Mouse (Mus musculus) spleen, postnatal 14 days (tissue): Measurements from ENCODE around the gene Mrpl55.
A peak's percentile ranks its signal among the peaks of the same experiment; 100 is the strongest.

Experiments used
- DNase-seq, 2 experiments: peaks; one replicate each; pipeline ENCODE4 v3.0.0; 2021 to 2022; ENCODE audit warnings: low spot score in 2 of 2

Gene Mrpl55

GRCm38 (mm10) chr11:59202081-59202995, at the start of gene Mrpl55:
Gene Mrpl55, plus strand, starts transcription at chr11:59202486.
- DNase-seq = peak; percentile 87 to 95

- DNase-seq = no peak
Measured at GRCm38 (mm10) chr11:59154220-59154619, 48.1 kb upstream of the Mrpl55 start.

GRCm38 (mm10) chr11:59155900-59156299, 46.4 kb upstream of the Mrpl55 start:
- no peak for DNase-seq

- DNase-seq = no peak
Measured at GRCm38 (mm10) chr11:59159099-59159498, 43.2 kb upstream of the Mrpl55 start.

DNA sequence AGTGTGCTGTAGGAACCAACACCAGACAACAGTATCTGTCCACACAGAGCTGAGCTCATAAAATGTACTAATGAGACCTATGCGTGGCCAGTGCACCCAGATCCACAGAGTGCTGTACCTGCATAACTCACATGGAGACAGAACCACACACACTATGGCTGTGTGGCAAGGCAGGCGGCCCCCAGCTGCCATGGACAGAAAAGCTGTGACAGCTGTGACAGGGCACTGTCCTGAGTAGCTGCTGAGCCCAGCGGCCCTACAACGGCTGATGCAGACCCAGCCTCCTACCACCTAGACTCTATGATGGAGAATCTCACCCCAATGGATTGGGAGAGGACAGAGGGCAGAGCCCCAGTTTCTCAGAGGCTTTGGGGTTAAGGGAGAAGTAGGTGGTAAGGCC, 42.7 kb upstream of the Mrpl55 start:
- DNase-seq = no peak

DNA sequence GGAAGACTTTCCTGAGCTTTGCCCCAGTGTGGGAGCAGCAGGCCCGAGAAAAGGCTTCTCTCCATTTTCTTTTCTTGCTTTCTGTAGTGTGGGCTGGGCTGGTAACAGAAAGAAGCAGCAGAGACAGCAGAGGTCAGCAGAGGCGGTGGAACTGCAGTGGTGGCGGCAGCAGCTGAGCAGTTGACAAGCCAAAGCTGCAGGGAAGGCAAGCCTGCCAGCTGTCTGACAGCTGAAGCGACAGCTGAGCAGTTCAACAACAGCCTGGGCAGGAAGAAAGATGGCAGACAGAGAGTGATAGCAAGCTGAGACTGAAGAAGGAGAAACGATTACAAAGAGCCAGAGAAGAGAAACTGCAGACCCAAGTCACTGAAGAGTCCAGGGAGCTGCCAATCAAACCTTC, 40.9 kb upstream of the Mrpl55 start:
- no peak for DNase-seq

- DNase-seq = no peak
Measured at GRCm38 (mm10) chr11:59162443-59163254, 39.6 kb upstream of the Mrpl55 start.

DNA sequence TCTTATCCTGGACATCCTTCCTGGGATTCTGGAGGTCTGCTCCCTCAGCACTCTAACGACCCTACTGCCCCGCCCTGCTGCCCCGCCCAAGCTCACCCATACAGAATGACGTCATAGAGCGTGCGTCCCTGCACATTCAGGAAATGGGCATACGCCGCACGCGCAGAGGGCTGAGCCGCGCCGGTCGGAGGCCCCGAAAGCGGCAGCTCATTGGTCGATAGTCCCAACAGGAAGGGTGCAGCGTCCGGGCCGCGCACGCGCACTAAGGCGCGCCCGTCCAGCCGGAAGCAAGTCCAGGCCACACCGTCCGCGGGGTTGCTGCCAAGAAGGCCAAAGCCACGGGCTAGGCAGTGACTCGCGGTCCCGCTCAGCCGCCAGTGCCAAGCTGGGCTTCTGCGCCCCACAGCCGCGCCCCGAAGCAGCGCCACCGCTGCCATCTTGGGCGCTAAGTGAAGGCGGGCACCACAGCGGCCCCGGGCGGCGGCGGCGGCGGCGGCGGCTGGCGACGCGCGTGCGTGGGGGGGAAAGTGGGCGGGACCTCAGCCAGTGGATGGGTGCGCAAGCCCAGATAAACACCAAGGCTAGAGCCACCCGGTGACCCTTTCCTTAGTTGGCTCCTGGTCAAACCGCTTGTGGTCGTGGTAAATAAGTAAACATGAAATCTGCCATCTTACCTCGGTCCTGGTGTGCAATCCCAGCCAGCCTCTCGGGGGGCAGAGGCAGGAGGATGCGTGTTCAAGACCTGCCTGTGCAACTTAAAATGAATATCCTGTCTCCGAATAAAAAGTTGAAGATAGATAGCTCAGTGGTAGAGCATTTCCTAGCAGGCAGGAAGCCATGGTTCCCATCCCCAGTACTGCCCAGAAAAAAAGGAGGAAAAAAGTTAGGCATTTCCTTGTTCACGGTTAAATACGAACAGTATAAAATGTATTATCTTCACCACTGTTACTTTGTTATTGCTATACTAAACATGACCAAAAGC, 38.7 kb upstream of the Mrpl55 start, which contains the start of gene Iba57:
Gene Iba57, minus strand, starts transcription at position 485 of the 982 bp plus-strand sequence.
- DNase-seq = peak; percentile 92 to 94

GRCm38 (mm10) chr11:59164384-59164783, 37.9 kb upstream of the Mrpl55 start:
- peak; percentile 65 to 68 for DNase-seq

DNA sequence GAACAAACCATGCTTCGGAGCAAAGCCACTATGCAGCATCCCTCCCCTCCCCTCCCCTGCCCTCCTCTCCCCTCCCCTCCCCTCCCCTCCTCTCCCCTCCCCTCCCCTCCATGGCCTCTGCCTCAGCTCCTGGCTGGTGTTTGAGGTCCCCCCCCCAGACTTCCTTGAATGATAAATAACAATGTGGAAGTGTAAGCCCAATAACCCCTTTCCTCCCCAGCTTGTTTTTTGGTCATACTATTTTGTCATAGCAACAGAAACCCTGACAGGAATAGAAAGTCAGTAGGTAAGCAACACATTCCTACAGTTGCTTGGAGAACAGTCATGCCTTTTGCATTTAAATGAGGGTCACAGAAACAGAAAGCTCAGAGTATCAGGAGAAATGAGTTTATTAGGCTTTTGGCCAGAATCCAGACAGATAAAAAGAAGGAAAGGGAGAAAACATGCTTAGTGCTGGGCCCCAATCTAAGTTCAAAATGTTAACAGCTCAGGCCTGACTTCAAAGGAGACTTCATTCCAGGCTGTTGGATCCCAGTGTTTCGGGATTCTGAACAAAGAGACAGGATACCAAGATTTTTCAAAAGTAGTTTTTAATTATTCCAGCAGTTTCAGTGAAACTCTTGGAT, 36.6 kb upstream of the Mrpl55 start:
- DNase-seq = no peak

DNA sequence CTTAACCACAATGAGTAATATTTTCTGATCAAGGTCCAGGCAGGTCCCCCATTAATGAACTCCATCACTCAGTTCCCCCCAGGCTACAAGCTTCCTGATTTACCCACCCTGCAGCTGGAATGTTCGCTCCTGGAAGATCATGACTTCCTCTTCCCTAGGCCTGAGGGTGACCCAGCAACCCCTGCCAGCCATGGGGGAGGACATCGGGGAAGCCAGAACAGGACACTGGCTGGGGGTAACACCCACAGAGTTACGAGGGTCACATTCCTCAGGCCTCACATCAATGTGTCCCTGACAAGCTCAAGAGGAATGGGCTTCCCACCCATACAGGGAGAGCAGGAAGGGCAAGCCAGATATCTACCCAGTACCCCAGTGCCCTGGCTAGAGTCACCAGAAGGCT, 32.5 kb upstream of the Mrpl55 start:
- no peak for DNase-seq

DNA sequence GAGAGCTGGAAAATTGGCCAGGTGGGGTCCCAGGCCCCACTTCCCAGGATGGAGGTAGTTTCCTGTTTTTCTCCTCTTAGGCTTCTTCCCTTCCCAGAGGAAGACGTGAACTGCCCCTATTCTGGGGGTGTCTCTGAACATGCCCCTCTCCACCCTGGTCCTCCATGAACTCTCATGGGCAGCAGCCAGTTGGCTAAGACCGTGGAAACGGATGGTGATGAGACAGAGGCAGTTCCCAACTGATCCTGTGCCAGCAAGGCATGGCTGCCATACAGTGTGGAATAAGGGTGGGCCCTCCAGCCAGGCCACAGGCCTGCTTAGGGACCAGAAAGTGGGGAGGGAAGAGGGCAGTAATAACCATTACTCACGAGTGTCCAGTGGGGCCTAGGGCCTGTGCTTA, 31.7 kb upstream of the Mrpl55 start:
- DNase-seq = no peak

GRCm38 (mm10) chr11:59174189-59174838, 28.0 kb upstream of the Mrpl55 start:
- no peak for DNase-seq

GRCm38 (mm10) chr11:59176475-59176874, 25.8 kb upstream of the Mrpl55 start:
- no peak for DNase-seq

DNA sequence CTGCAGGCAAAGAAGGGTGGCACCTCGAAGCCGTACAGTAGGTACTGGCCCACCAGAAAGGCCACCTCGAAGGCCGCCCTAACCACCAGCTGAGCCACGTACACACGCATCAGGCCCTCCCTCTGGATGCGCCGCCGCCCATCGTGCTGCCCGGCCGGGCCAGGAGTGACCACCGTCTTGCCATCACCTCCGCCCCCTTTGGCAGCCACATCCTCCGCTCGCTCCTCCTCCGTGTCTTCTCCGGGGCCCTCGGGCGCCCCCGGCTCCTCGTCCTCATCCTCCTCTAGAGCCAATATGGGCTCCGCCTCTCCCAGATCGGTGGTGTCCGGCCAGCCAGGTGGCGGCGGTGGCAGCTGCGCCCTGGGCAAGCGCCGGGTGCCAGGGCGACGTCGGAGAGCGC, 25.4 kb upstream of the Mrpl55 start:
- no peak for DNase-seq

DNA sequence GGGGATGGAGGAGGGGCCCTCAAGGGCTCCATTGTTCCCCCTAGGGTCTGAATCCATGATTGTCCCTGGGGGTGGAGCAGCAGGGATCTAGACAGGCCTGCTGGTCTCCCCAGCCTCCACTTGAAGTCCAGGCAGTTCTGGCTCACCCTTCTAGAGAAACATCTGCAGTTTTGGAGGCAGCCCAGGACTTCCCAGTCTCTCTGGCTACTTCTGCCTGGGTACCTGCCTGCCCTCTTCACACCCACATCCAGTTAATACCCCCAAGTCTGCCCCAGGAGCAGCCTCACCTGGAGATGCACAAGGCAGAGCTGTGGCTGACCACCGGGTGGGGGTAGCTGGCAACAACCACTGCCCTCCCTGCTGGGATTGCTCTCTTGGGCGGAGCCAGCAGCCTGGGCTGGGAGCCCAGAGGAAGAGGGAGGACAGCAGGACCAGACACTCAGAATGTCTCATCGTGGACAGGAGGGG, 19.4 kb upstream of the Mrpl55 start, which contains the start of gene Gjc2:
Gene Gjc2, minus strand, starts transcription at position 350 of the 468 bp plus-strand sequence.
- DNase-seq = no peak

GRCm38 (mm10) chr11:59183821-59184220, 18.5 kb upstream of the Mrpl55 start:
- DNase-seq = peak in 1 of 2 experiments; percentile 60

GRCm38 (mm10) chr11:59185490-59185889, 16.8 kb upstream of the Mrpl55 start:
- no peak for DNase-seq

GRCm38 (mm10) chr11:59187706-59188105, 14.6 kb upstream of the Mrpl55 start:
- no peak for DNase-seq
